Mouse (Mus musculus) thymus, adult 2 months (tissue): Measurements from ENCODE around the gene Gm19345.

Source experiments
- CTCF ChIP-seq: fragments of 200-500 bp; IDR thresholded peaks from 2 replicates; pipeline ENCODE4 v1.5.1; 2012; ENCODE audit warnings: mild to moderate bottlenecking, control low read depth, low read length, moderate library complexity, borderline replicate concordance; ENCODE audit not compliant: control insufficient read depth, poor library complexity, insufficient read depth; ENCODE audit errors: extremely low read depth
- POLR2A ChIP-seq: fragments of 200-500 bp; IDR thresholded peaks from 2 replicates; pipeline ENCODE4 v1.6.1; 2012; ENCODE audit warnings: mild to moderate bottlenecking, low read length, control low read depth, moderate library complexity; ENCODE audit not compliant: control insufficient read depth, poor library complexity, insufficient read depth; ENCODE audit errors: extremely low read depth

GRCm38 (mm10) chr7:19865246-19866036 lies 13.6 kb downstream of the Gm19345 start:
- no peak for TF ChIP-seq CTCF
- no peak for TF ChIP-seq POLR2A
